Mouse (Mus musculus) midbrain, embryonic 13.5 days (tissue): ENCODE results near the gene H3f3b. TPM values are rescaled to one million over a fixed set of nuclear protein-coding genes. Genes with fewer than 3 reads are reported as not detected.
A peak's percentile ranks its signal among the peaks of the same experiment; 100 is the strongest.

Source experiments
- ATAC-seq: fragments of 200-750 bp; cut with Nextera tagmentation; 2 replicates; pipeline ENCODE4 v1.8.0; 2017; ENCODE audit warnings: mild to moderate bottlenecking, moderate TSS enrichment, moderate library complexity
- H3K27ac ChIP-seq: fragments of 300-500 bp; sonication (generic); 2 replicates; pipeline ENCODE4 v1.5.1; 2015; ENCODE audit warnings: inconsistent platforms, mild to moderate bottlenecking, moderate library complexity
- H3K27me3 ChIP-seq: fragments of 300-500 bp; sonication (generic); 2 replicates; pipeline ENCODE4 v1.6.1; 2015; ENCODE audit warnings: mild to moderate bottlenecking, inconsistent platforms
- H3K36me3 ChIP-seq: fragments of 300-500 bp; sonication (generic); 2 replicates; pipeline ENCODE4 v1.6.1; 2015; ENCODE audit warnings: mild to moderate bottlenecking, inconsistent platforms
- H3K4me1 ChIP-seq: fragments of 300-500 bp; sonication (generic); replicated peaks from 2 replicates; pipeline ENCODE4 v1.6.1; 2015; ENCODE audit warnings: inconsistent platforms
- H3K4me2 ChIP-seq: fragments of 300-500 bp; sonication (generic); replicated peaks from 2 replicates; pipeline ENCODE4 v1.6.1; 2015; ENCODE audit warnings: moderate library complexity, mild to moderate bottlenecking, inconsistent platforms
- H3K4me3 ChIP-seq: fragments of 300-500 bp; sonication (generic); replicated peaks from 2 replicates; pipeline ENCODE4 v1.5.1; 2015; ENCODE audit warnings: mild to moderate bottlenecking, inconsistent platforms
- H3K9ac ChIP-seq: fragments of 300-500 bp; sonication (generic); replicated peaks from 2 replicates; pipeline ENCODE4 v1.6.1; 2015; ENCODE audit warnings: mild to moderate bottlenecking, inconsistent platforms
- H3K9me3 ChIP-seq: fragments of 300-500 bp; sonication (generic); 2 replicates; pipeline ENCODE4 v1.6.1; 2016; ENCODE audit warnings: mild to moderate bottlenecking, inconsistent platforms
- WGBS: fragments of 180-500 bp; shearing (Covaris S2); methylation state at CpG from one replicate; pipeline ENCODE4 v1.1.7; 2015; 5-methylcytosine and 5-hydroxymethylcytosine counted together
- polyA plus RNA-seq: library from polyadenylated mRNA; unstranded; fragments of >200 nt; fragmentation: Nextera tagmentation; extraction: Ambion mirVana; gene quantifications from 2 replicates; pipeline ENCODE4 v1.2.1, GENCODE M21; 2015

H3f3b gene
- polyA plus RNA-seq, 1 experiment from 2014 or later, result 2,611 TPM

- Histone ChIP-seq H3K4me3 (no peak overlapping the region), H3K9me3 (no peaks in the 10 kb centered on the region), H3K36me3 (no peaks in the 10 kb centered on the region), H3K9ac (no peak overlapping the region), H3K4me1 (no peaks in the 10 kb centered on the region), H3K4me2 (peak overlapping the region; percentile 25; the same call in 1 of the 2 replicates), H3K27ac (no peak overlapping the region), H3K27me3 (peaks cover 4% of the 10 kb centered on the region; the same call in 1 of the 2 replicates)
- WGBS, result 32% methylated on average over 15 of the region's 15 CpGs
- no peak for ATAC-seq
Measured at GRCm38 (mm10) chr11:115989686-115990085, 38.1 kb downstream of the H3f3b start.

GRCm38 (mm10) chr11:115983291-115983690 lies 44.5 kb downstream of the H3f3b start:
- no peak overlapping the region for H3K4me2 ChIP-seq
- no peaks in the 10 kb centered on the region for H3K4me1 ChIP-seq
- no peaks in the 10 kb centered on the region for H3K9me3 ChIP-seq
- 0 out of 2 replicates have a peak, but pooled peaks cover 4% of the 10 kb centered on the region for H3K27me3 ChIP-seq
- 94% methylated on average over 8 of the region's 8 CpGs for WGBS
- H3K27ac ChIP-seq, result no peak overlapping the region
- no peaks in the 10 kb centered on the region for H3K36me3 ChIP-seq
- ATAC-seq, result no peak
- no peak overlapping the region for H3K4me3 ChIP-seq
- H3K9ac ChIP-seq, result no peak overlapping the region

- ATAC-seq, result no peak
- no peak overlapping the region for H3K4me2 ChIP-seq
- H3K27me3 ChIP-seq, result peaks cover 12% of the 10 kb centered on the region; the same call in 1 of the 2 replicates
- no peak overlapping the region for H3K27ac ChIP-seq
- no peaks in the 10 kb centered on the region for H3K36me3 ChIP-seq
- no peak overlapping the region for H3K4me3 ChIP-seq
- H3K9me3 ChIP-seq, result no peaks in the 10 kb centered on the region
- no peaks in the 10 kb centered on the region for H3K4me1 ChIP-seq
- H3K9ac ChIP-seq, result no peak overlapping the region
- 94% methylated on average over 15 of the region's 15 CpGs for WGBS
Measured at GRCm38 (mm10) chr11:115982472-115982871, 45.3 kb downstream of the H3f3b start.

GRCm38 (mm10) chr11:115975544-115975943 lies 52.2 kb downstream of the H3f3b start:
- WGBS, result 33% methylated on average over 12 of the region's 12 CpGs
- Histone ChIP-seq H3K27me3 (peaks cover 52% of the 10 kb centered on the region), H3K9me3 (no peaks in the 10 kb centered on the region), H3K27ac (no peak overlapping the region), H3K4me3 (no peak overlapping the region), H3K4me2 (no peak overlapping the region), H3K9ac (no peak overlapping the region), H3K36me3 (no peaks in the 10 kb centered on the region), H3K4me1 (peaks cover 12% of the 10 kb centered on the region)
- no peak for ATAC-seq

- WGBS, result 4% methylated on average over 18 of the region's 18 CpGs
- no peak for ATAC-seq
- H3K36me3 ChIP-seq, result no peaks in the 10 kb centered on the region
Measured at GRCm38 (mm10) chr11:115975083-115975420, 52.7 kb downstream of the H3f3b start.

GRCm38 (mm10) chr11:115974309-115975082 lies 53.3 kb downstream of the H3f3b start, which contains the start of gene Itgb4:
TSS of gene Itgb4 (plus strand) at chr11:115974709.
- ATAC-seq, result no peak
- peaks cover 52% of the 10 kb centered on the region for H3K27me3 ChIP-seq
- WGBS, result 15% methylated on average over 34 of the region's 58 CpGs

More at GRCm38 (mm10) chr11:115975083-115975420, 52.7 kb downstream of the H3f3b start:
- H3K4me1 ChIP-seq, result peaks cover 14% of the 10 kb centered on the region
- H3K9ac ChIP-seq, result peak overlapping the region; percentile 32; the same call in 1 of the 2 replicates
- H3K9me3 ChIP-seq, result no peaks in the 10 kb centered on the region
- H3K4me2 ChIP-seq, result peak overlapping the region; percentile 55
- peaks cover 52% of the 10 kb centered on the region for H3K27me3 ChIP-seq
- H3K27ac ChIP-seq, result no peak overlapping the region
- peak overlapping the region; percentile 38 for H3K4me3 ChIP-seq

More at GRCm38 (mm10) chr11:115974309-115975082, 53.3 kb downstream of the H3f3b start, which contains the start of gene Itgb4:
- Histone ChIP-seq H3K36me3 (no peaks in the 10 kb centered on the region), H3K4me1 (peaks cover 14% of the 10 kb centered on the region), H3K27ac (no peak within 1 kb of the TSS), H3K9ac (peak within 1 kb of the TSS; percentile 32; the same call in 1 of the 2 replicates), H3K4me2 (peak within 1 kb of the TSS; percentile 55), H3K9me3 (no peaks in the 10 kb centered on the region), H3K4me3 (peak within 1 kb of the TSS; percentile 38)

Other genes with a start within 250 kb of the H3f3b start
- 10.3 and 12.3 TPM in 2 replicates for gene Caskin2, start 214.3 kb downstream of the H3f3b start, polyA plus RNA-seq
- 24.8 and 25.8 TPM in 2 replicates for gene Tsen54, start 213.2 kb downstream of the H3f3b start, polyA plus RNA-seq
- gene Llgl2, start 203.9 kb downstream of the H3f3b start, polyA plus RNA-seq, result 0.66 and 0.76 TPM in 2 replicates
- 0.08 and 0.27 TPM in 2 replicates for gene Myo15b, start 169.6 kb downstream of the H3f3b start, polyA plus RNA-seq
- 0.97 and 1.4 TPM in 2 replicates for gene Smim5, start 128.0 kb downstream of the H3f3b start, polyA plus RNA-seq
- 0.84 and 0.93 TPM in 2 replicates for gene Smim6, start 115.9 kb downstream of the H3f3b start, polyA plus RNA-seq
- 52.7 and 53.8 TPM in 2 replicates for gene Sap30bp, start 94.7 kb downstream of the H3f3b start, polyA plus RNA-seq
- 28.3 and 29.2 TPM in 2 replicates for gene Recql5, start 94.5 kb downstream of the H3f3b start, polyA plus RNA-seq
- gene Itgb4, start 53.3 kb downstream of the H3f3b start, polyA plus RNA-seq, result 0.15 and 0.43 TPM in 2 replicates
- 49.2 and 58.9 TPM in 2 replicates for gene Galk1, start 15.2 kb downstream of the H3f3b start, polyA plus RNA-seq
- 41.1 and 43.7 TPM in 2 replicates for gene Unk, start 2.4 kb upstream of the H3f3b start, polyA plus RNA-seq
- 1.2 TPM in 2 replicates for gene Unc13d, start 50.0 kb upstream of the H3f3b start, polyA plus RNA-seq
- gene Wbp2, start 59.0 kb upstream of the H3f3b start, polyA plus RNA-seq, result 128 and 132 TPM in 2 replicates
- 2.0 and 3.4 TPM in 2 replicates for gene Trim47, start 99.2 kb upstream of the H3f3b start, polyA plus RNA-seq
- gene Trim65, start 103.2 kb upstream of the H3f3b start, polyA plus RNA-seq, result 1.3 and 1.8 TPM in 2 replicates
- 76.2 and 78.3 TPM in 2 replicates for gene Mrpl38, start 110.9 kb upstream of the H3f3b start, polyA plus RNA-seq
- gene Fbf1, start 140.2 kb upstream of the H3f3b start, polyA plus RNA-seq, result 69.1 and 76.5 TPM in 2 replicates
- gene Ten1, start 170.9 kb upstream of the H3f3b start, polyA plus RNA-seq, result 78.4 and 88.2 TPM in 2 replicates
- 50.3 and 51.0 TPM in 2 replicates for gene Acox1, start 171.1 kb upstream of the H3f3b start, polyA plus RNA-seq
- 0.28 and 0.30 TPM in 2 replicates for gene Evpl, start 210.1 kb upstream of the H3f3b start, polyA plus RNA-seq
- 63.4 and 68.5 TPM in 2 replicates for gene Srp68, start 246.3 kb upstream of the H3f3b start, polyA plus RNA-seq